Mouse (Mus musculus) urinary bladder, postnatal 4 days (tissue): ENCODE data around the gene Dhx57.
A peak's percentile ranks its signal among the peaks of the same experiment; 100 is the strongest.
"Not testable (repeated sequence)": the region's sequence is repeated elsewhere in the genome, so short reads cannot be mapped to it uniquely, and the experiment has no call there.

Experiments
- DNase-seq, 2 experiments: peaks; one replicate each; pipeline ENCODE4 v3.0.0; 2021 to 2022; ENCODE audit warnings: low spot score in 2 of 2

The Dhx57 gene

DNA sequence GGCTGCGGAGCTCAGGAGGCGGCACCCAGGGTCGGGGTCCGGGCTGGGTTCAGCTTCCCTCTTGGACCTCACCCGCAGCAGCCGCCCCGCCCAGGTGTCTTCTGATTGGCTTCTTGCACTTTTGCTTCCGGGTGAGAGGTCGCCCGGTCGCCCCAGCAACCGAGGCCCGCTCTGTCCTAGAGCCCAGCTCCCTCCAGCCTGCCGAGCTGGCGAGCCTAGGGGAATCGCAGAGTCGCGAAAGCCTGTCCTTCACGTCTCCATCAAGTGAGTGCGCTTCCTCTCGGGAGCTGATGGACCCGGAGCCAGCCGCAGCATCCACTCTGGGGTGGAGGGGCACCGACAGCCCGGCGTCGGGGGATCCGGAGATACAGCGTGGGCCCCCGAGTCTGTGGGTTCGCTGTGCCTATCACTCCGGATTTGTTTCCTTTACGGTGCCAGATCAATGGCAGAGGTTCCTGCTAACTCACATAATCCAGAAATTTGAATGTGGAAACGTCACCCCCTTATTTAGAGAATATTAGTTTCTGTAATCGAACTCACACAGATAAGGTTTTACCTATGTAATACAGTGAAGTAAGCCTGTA, at the start of gene Dhx57, which contains the start of gene Morn2:
Dhx57 (minus strand) TSS at position 403 of the 584 bp plus-strand sequence.
Morn2 (plus strand) TSS at position 130 of the 584 bp plus-strand sequence.
- peak; percentile 96 to 99 for DNase-seq

DNA sequence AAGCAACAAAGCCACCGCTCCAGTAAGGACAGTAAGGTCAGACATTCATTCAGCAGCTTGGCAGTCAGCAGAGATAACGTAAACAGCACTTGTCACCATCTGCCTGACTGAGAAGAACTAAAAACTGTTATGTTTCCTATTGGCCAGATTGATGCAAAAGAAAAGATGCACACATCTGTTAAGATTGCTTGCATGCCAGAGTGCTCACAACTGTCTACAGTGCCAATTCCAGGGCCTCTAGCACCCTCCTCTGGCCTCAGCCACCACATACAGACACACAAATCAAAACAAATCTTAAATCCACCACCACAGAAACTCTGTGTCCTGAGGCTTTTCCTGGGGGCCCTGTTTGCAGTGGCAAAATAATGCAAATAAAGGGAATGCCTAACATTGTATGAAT, 42.1 kb upstream of the Dhx57 start:
- DNase-seq: no peak

- no peak for DNase-seq
Observed at GRCm38 (mm10) chr17:80326431-80326830, 36.2 kb upstream of the Dhx57 start.

DNA sequence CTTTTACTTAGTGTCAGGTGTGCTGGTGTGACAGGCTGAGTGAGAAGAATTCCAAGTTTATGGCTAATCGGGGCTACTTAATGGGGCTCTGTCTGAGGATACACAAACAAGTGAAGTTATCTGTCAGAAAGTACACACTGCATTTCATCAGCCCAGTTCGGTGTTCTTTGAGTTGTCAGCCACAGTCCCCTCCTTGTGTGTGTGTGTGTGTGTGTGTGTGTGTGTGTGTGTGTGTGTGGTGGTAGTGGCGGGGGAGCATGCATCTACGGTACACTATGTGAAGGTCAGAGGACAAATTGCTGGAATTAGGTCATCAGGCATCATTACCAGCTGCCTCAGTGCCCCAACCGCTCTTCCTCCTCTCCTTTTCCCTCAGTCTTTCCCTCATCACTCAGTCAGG, 35.2 kb upstream of the Dhx57 start:
- DNase-seq: no peak

DNA sequence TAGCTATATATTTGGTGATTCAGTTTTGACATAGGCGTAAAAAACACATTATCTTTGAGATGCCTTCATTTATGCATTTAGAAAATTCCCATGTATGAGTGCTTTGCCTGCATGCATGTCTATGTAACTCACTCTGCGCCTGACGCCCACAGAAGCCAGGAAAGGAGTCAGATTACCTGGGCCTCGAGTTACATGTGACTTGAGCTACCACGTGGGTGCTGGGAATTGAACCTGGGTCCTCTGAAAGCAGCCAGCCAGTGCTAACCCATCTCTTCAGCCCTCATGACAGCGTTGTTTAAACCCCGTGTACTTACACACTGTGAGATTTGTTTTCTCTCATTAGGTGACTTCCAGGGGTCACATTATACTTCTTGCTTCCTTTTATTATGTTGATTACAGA, 34.2 kb upstream of the Dhx57 start:
- DNase-seq: no peak

DNA sequence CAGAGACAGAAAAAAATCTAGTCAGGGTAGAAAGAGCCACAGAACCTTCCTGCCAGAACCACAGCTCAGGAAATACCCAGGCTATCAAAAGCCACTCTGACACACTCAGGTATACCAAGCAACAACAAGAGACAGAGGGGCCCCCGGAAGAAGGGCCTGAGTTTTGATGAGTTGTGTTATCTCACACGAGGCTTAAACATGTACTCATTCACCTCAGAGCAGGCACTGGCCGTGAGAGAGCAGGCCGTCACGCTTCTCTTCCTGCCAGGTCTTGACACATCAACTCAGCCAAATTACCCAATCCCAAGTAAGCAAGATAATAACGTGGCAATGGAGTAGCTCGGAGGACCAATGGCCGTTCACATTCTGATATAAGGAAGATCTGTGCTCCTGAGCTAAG, 33.4 kb upstream of the Dhx57 start:
- no peak for DNase-seq

DNA sequence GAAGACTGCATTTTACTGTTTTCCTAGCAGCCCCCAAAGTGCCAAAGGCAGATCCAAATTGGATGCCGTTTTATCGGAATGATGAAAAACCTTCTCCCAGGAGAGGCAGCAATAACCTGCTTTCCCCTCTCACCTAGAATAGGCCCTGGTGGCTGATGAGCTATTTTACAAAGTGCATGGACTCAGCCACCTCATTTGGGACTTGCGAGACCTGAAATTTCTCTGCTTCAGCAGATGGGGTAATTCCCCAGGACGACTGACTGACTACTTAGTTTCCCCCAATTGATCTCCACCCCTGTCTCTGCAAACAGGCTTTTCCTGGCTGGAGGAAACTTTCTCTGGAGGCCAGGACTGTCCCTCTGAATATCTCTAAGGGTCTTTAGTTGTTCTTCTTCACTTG, 32.7 kb upstream of the Dhx57 start:
- DNase-seq: no peak

GRCm38 (mm10) chr17:80322228-80322627, 32.0 kb upstream of the Dhx57 start:
- no peak for DNase-seq

GRCm38 (mm10) chr17:80312405-80312804, 22.1 kb upstream of the Dhx57 start:
- DNase-seq: no peak

- no peak for DNase-seq
Observed at GRCm38 (mm10) chr17:80311761-80312160, 21.5 kb upstream of the Dhx57 start.

DNA sequence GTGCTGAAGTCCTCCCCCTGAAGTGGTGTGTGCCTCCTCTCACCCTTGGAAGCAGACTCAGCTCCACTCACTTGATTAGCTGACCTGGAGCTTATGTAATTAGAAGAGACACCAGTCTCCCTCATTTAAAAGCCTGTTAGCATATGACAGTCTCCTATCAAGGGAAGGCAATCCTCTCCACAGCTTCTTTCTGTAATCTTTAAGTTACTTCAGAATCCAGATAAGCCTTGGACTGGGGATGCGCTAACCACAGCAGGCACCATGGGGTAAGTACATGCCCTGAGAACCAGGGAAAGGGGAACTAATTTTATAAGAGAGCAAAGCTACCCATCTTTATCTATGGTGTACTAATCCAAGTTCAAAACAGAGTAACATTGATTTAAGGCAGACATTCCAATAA, 17.0 kb upstream of the Dhx57 start, which contains the start of gene Arhgef33:
Arhgef33 (plus strand) TSS at position 157 of the 400 bp plus-strand sequence.
- no peak for DNase-seq

DNA sequence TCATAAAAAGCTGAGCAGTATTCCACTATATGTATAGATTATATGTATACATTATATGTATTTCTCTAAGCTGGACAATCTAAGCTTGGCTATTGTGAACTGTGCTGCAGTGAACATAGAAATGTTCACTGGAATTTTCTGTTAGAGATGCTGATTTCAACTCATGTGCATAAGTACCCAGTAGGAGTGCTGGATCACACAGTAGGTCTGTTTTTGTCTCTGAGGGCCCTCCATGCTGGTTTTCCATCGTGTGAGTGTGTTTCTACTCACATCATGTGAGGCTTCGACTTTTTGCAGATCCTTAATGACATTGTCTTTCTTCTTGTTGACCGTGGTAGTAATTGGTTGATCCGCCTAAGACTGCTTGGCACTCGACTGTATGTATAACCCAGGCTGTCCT, 8.6 kb upstream of the Dhx57 start:
- no peak for DNase-seq

DNA sequence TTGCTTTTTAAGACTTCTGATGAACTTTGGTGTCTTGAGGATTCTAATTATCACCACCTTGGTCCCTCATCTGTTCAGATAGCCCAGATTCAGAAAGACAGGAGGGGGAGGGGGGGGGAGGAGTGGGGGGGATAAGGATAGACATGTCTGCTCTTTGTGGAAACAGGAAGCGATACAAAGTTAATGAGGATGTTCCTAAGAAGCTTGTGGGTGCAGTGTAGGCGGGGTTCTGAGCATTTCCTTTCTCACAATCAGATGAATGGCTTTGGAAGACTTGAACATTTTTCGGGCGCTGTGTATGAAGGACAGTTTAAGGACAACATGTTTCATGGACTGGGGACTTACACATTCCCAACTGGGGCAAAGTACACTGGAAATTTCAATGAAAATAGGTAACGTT, 5.0 kb upstream of the Dhx57 start:
- DNase-seq: no peak

DNA sequence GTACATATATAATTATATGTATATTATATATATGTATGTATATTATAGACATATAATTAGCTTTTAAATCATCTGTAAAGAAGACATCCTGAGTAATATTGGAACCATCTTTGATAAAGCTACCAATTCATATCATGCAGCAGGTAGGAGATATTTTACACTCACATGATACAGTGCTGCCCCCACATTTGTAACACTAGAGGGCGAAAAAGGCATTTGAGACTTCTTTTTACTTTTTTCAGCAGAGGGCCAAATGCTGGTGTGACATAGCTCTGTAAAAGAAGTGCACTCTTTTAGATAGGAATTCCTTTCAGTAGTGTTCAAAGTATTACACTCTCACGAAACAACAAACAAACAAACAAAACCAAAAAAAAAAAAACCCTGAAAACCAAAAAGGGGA, 872 bp upstream of the Dhx57 start:
- no peak for DNase-seq

DNA sequence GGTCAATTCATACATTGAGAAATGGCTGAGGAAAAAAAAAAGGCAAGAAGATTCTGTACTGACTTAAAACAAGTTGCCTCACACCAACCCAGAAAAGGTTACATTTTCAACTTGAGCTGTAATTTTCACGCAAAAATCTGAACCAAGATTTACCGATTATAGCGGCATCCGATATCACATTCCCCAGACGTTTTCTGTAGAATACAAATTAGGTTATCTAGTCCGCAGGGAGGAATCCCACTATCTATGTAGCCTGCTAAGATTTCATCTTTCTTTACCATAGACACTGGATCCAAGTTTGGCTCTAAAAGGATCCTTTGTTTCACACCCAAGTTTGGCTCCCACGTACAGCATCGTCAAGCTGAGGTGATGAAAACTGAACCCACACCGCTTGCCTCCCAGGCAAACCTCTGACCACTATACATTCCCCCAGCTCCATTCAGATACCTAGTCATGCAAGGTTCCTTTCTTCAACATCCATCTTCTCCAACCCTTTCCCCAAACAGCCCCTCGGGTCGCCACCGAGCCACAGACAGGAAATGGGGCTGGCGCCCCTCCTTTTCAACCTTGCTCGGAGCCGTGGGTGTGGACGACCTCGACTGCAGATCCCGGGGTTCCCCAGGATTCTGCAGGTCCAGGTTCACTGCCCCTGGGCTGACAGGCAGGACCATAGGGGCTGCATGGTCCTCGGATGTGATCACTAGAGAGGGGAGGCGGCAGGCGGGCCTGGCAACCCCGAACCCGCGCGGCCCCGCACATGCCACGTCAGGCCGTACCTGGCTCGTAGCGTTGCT, 799 bp downstream of the Dhx57 start:
- DNase-seq: no peak

DNA sequence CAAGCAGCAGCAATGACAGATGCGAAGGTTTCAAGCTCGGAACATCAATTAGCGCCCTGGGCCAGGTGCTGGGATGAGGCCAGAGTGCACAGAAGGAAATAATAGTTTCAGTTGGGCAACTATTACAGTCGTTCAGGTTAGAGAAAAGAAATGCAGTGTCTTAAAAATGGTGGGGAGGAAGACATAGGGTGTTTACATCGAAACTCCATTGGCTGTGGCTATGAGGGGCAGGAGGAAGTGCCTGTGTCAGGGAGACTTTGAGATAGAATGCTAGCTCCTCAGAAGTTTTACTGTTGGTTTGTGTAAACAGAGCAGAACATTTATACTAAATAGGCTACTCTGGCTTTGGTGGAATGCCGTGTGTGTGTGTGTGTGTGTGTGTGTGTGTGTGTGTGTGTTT, 2.3 kb downstream of the Dhx57 start:
- DNase-seq: no peak

GRCm38 (mm10) chr17:80284446-80284845, 5.8 kb downstream of the Dhx57 start:
- no peak for DNase-seq

GRCm38 (mm10) chr17:80279340-80280070, 10.8 kb downstream of the Dhx57 start:
- no peak for DNase-seq

DNA sequence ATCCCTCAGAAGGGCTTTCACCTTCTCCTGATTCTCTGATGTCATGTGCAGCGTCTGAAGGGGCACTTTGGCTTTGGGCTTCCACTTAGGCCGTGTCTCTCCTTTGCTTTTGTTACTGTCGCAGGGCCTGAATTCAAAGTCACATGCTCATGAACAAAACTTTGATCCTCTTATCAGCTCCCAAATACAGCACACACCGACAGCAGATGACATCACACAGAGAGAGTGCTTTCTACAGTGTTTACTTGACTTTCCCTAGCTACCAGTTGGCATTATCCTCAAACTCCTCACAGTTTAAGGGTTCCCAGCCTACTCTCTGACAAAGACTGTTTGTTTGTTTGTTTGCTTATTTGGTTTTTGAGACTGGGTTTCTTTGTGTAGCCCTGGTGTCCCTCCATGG, 12.0 kb downstream of the Dhx57 start:
- DNase-seq: no peak

DNA sequence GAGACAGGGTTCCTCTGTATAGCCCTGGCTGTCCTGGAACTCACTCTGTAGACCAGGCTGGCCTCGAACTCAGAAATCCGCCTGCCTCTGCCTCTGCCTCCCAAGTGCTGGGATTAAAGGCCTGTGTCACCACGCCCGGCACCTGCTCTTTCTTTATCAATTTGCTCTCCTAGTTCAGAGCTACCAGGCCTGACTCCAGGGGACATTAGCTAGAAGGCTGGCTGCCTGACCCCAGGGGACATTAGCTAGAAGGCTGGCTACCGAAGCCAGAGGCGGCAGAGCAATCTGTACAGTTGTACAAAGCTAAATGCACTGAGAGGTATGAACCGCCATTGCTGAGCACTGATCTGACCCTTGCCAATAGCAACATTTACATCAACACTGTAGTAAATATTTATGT, 19.7 kb downstream of the Dhx57 start:
- not testable (repeated sequence) for DNase-seq

- DNase-seq: no peak
Observed at GRCm38 (mm10) chr17:80268151-80268550, 22.1 kb downstream of the Dhx57 start.

DNA sequence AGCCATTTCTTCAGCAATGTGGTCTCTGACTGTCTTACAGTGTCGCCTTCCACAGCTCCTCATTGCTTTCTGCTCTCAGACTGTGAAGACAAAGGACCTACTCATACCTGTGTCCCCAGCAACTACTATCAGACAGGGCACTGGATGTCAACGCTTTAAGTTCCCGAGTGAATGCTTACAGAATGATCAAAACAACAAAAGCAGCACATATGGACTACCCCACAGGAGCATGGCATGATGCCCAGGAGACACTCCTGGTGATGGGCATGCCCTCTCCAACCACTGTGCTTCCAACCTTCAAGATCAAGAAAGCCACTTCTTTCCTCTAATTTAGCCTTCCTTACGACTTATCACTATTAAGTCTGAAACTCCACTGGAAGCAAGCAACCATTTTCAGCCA, 23.2 kb downstream of the Dhx57 start:
- DNase-seq: no peak

DNA sequence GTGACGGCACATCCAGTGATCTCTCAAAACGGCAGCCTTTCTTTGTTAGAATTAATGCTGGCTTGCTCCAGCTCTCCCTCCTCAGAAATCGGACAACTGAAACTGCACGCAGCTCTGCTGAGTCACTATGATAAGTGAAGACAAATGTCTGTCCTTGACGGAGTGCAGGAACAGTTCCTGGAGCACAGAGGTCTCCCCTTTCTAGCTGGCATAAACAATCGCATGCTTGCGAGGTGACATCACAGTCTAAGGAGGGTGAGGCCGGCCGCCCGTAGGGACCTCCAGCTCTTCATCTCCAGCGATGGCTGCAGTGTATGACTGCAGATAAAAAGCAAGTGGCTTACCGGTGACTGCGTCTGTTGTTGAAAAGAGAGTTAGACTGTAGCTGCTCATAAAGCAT, 35.1 kb downstream of the Dhx57 start:
- peak; percentile 59 to 66 for DNase-seq
